Mouse (Mus musculus) testis, adult 2 months (tissue): ENCODE measurements at regions not wholly inside any gene's neighbourhood (a gene's known extent, or its start where the extent isn't known, plus 50 kb on each side); places are given as distances from the start of the nearest gene placed in this dataset.

Experiments
- CTCF ChIP-seq: fragments of 200-500 bp; IDR thresholded peaks from 2 replicates; pipeline ENCODE4 v1.5.1; 2012; ENCODE audit warnings: low read depth, mild to moderate bottlenecking, inconsistent platforms, low read length, moderate library complexity; ENCODE audit not compliant: control insufficient read depth, insufficient read depth, insufficient replicate concordance
- POLR2A ChIP-seq: fragments of 200-500 bp; IDR thresholded peaks from 2 replicates; pipeline ENCODE4 v1.6.1; 2012; ENCODE audit warnings: low read depth, mild to moderate bottlenecking, inconsistent platforms, low read length, moderate library complexity; ENCODE audit not compliant: control insufficient read depth

DNA sequence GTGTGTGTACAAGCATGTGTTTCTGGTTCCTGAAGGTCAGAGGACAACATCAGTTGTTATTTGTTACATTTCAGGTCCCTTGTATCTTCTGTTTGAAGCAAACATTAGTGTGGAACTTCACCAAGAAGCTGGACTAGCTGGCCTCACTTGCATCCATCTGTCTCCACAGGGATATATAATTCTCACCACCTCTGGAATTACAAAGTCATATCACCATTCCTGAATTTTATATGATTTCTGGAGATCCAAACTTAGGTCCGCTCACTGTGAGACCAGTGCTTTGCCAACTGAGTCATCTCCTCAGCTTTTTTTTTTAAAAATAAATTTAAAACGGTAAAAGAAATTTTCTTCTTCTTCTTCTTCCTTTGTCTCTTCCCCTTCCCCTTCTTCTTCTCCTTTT is 311.3 kb upstream of the Zmiz1 start:
- no peak for TF ChIP-seq CTCF
- TF ChIP-seq POLR2A = no peak
